ENCODE assay signal across 8 mouse cellular contexts in genomic region chr16:45158136-45158521, GRCm38 (mm10). TPM values are rescaled to one million over a fixed set of nuclear protein-coding genes. Genes with fewer than 3 reads are reported as not detected.
DNase-seq lines count a peak whose midpoint lies in the region; ATAC-seq and TF ChIP-seq lines count a peak whose summit lies in the region.

No protein-coding gene starts in this region.

- peak overlapping the region; percentile 96 for H3K27ac ChIP-seq in bone marrow, adult 2 months (ENCODE audit: control insufficient read depth, insufficient read depth, low read depth, low read length, poor library complexity)
- H3K27ac ChIP-seq in embryonic facial prominence, embryonic 13.5 days: peak overlapping the region; percentile 90
- H3K27ac ChIP-seq in kidney, adult 2 months (ENCODE audit: insufficient read depth, low read depth, low read length): peak overlapping the region; percentile 84
- peak overlapping the region; percentile 89 for H3K27ac ChIP-seq in limb, embryonic 12.5 days
- peak overlapping the region; percentile 93 for H3K27ac ChIP-seq in midbrain, embryonic 13.5 days

- H3K27me3 ChIP-seq in embryonic facial prominence, embryonic 13.5 days: no peaks in the 10 kb centered on the region
- H3K27me3 ChIP-seq in kidney, adult 2 months (replicated peaks; ENCODE audit: control insufficient read depth, insufficient read depth, low read length): no peaks in the 10 kb centered on the region
- H3K27me3 ChIP-seq in limb, embryonic 12.5 days: no peaks in the 10 kb centered on the region
- no peaks in the 10 kb centered on the region for H3K27me3 ChIP-seq in midbrain, embryonic 13.5 days

- under 1% methylated on average over 20 of the region's 20 CpGs for WGBS in bone marrow, adult 2 months
- WGBS in embryonic facial prominence, embryonic 13.5 days: under 1% methylated on average over 20 of the region's 20 CpGs
- 1% methylated on average over 20 of the region's 20 CpGs for WGBS in kidney, adult 2 months
- WGBS in limb, embryonic 12.5 days: under 1% methylated on average over 20 of the region's 20 CpGs
- 1% methylated on average over 20 of the region's 20 CpGs for WGBS in midbrain, embryonic 13.5 days

- peak; percentile 82 for DNase-seq in 416B (ENCODE audit: low read depth)
- peak; percentile 79 to 83 for DNase-seq in heart, adult 18-20 months
- DNase-seq in kidney, adult 2 months: peak; percentile 82
- DNase-seq in spleen, postnatal 4 days (ENCODE audit: low spot score in 2 of 2): peak; percentile 70 to 82

- peaks cover 9% of the 10 kb centered on the region; the same call in 1 of the 2 replicates for H3K36me3 ChIP-seq in embryonic facial prominence, embryonic 13.5 days
- no peaks in the 10 kb centered on the region for H3K36me3 ChIP-seq in kidney, adult 2 months (ENCODE audit: control insufficient read depth, insufficient read depth, low read length)
- H3K36me3 ChIP-seq in limb, embryonic 12.5 days: peaks cover 13% of the 10 kb centered on the region
- H3K36me3 ChIP-seq in midbrain, embryonic 13.5 days: peaks cover 14% of the 10 kb centered on the region

- H3K9ac ChIP-seq in embryonic facial prominence, embryonic 13.5 days: peak overlapping the region; percentile 82
- peak overlapping the region; percentile 65 for H3K9ac ChIP-seq in limb, embryonic 12.5 days (replicated peaks)
- H3K9ac ChIP-seq in midbrain, embryonic 13.5 days (replicated peaks): peak overlapping the region; percentile 95

- no peak for TF ChIP-seq CTCF in bone marrow, adult 2 months (IDR thresholded peaks at IDR 0.05; ENCODE audit: control insufficient read depth, insufficient read depth, low read length)
- TF ChIP-seq CTCF in kidney, adult 2 months (conservative IDR thresholded peaks at IDR 0.05; ENCODE audit: insufficient read depth, insufficient read length, low read depth, low read length): no peak

- peak overlapping the region; percentile 82 for H3K4me2 ChIP-seq in embryonic facial prominence, embryonic 13.5 days
- H3K4me2 ChIP-seq in limb, embryonic 12.5 days: peak overlapping the region; percentile 73
- H3K4me2 ChIP-seq in midbrain, embryonic 13.5 days (replicated peaks): peak overlapping the region; percentile 81

- H3K4me1 ChIP-seq in bone marrow, adult 2 months (ENCODE audit: control insufficient read depth, insufficient read depth, low read length): no peaks in the 10 kb centered on the region; the same call in 1 of the 2 replicates
- peaks cover 16% of the 10 kb centered on the region for H3K4me1 ChIP-seq in embryonic facial prominence, embryonic 13.5 days
- H3K4me1 ChIP-seq in kidney, adult 2 months (ENCODE audit: control insufficient read depth, insufficient read depth, low read length): peaks cover 3% of the 10 kb centered on the region; the same call in 1 of the 2 replicates
- H3K4me1 ChIP-seq in limb, embryonic 12.5 days (replicated peaks): peaks cover 16% of the 10 kb centered on the region
- H3K4me1 ChIP-seq in midbrain, embryonic 13.5 days (replicated peaks): peaks cover 32% of the 10 kb centered on the region

- H3K9me3 ChIP-seq in embryonic facial prominence, embryonic 13.5 days: no peaks in the 10 kb centered on the region
- no peaks in the 10 kb centered on the region for H3K9me3 ChIP-seq in limb, embryonic 12.5 days
- H3K9me3 ChIP-seq in midbrain, embryonic 13.5 days: no peaks in the 10 kb centered on the region

- TF ChIP-seq POLR2A in bone marrow, adult 2 months (IDR thresholded peaks at IDR 0.05; ENCODE audit: borderline replicate concordance, control insufficient read depth, low read depth, low read length): peak; percentile 16; the same call in 1 of the 2 replicates
- TF ChIP-seq POLR2A in kidney, adult 2 months (IDR thresholded peaks at IDR 0.05; ENCODE audit: low read depth, low read length): no peak

- peak; percentile 64 for ATAC-seq in embryonic facial prominence, embryonic 13.5 days (ENCODE audit: insufficient number of reproducible peaks, insufficient read depth, low FRiP score, low TSS enrichment, low read depth)
- peak; percentile 81 for ATAC-seq in limb, embryonic 12.5 days (ENCODE audit: insufficient number of reproducible peaks, insufficient read depth, low FRiP score, low TSS enrichment, low read depth)
- peak; percentile 84 for ATAC-seq in midbrain, embryonic 13.5 days

- peak overlapping the region; percentile 98 for H3K4me3 ChIP-seq in bone marrow, adult 2 months (replicated peaks; ENCODE audit: control insufficient read depth, low read depth, low read length)
- H3K4me3 ChIP-seq in embryonic facial prominence, embryonic 13.5 days: peak overlapping the region; percentile 92
- H3K4me3 ChIP-seq in kidney, adult 2 months (ENCODE audit: insufficient read depth, low read depth, low read length): peak overlapping the region; percentile 82
- H3K4me3 ChIP-seq in limb, embryonic 12.5 days (replicated peaks): peak overlapping the region; percentile 84
- H3K4me3 ChIP-seq in midbrain, embryonic 13.5 days (replicated peaks): peak overlapping the region; percentile 77

RNA-seq across cellular contexts. Expression of gene Slc35a5, which starts 0.4 kb away (rescaled TPM):
- polyA plus RNA-seq in bone marrow, adult 2 months (2011; ENCODE audit: insufficient read depth, insufficient read length, low replicate concordance, missing spikeins): 4.4 and 5.4 TPM in 2 replicates
- polyA plus RNA-seq in embryonic facial prominence, embryonic 13.5 days (2015; fragmentation: Nextera tagmentation; extraction: Ambion mirVana): 15.6 and 21.6 TPM in 2 replicates
- total RNA-seq in heart, adult 18-20 months (2021): 10 to 100 TPM; 10.8 to 11.9 TPM
- polyA plus RNA-seq in kidney, adult 2 months (2012; rRNA removed): 23.1 and 24.9 TPM in 2 replicates
- polyA plus RNA-seq in limb, embryonic 12.5 days (2016; fragmentation: Nextera tagmentation; extraction: Ambion mirVana): 13.4 and 14.5 TPM in 2 replicates
- polyA plus RNA-seq in midbrain, embryonic 13.5 days (2015; fragmentation: Nextera tagmentation; extraction: Ambion mirVana): 27.5 and 30.0 TPM in 2 replicates

RNA-seq across cellular contexts. Expression of gene Atg3, which starts 0.5 kb away (rescaled TPM):
- 17.2 and 26.2 TPM in 2 replicates for polyA plus RNA-seq in bone marrow, adult 2 months (2011; ENCODE audit: insufficient read depth, insufficient read length, low replicate concordance, missing spikeins)
- 34.6 and 37.8 TPM in 2 replicates for polyA plus RNA-seq in embryonic facial prominence, embryonic 13.5 days (2015; fragmentation: Nextera tagmentation; extraction: Ambion mirVana)
- total RNA-seq in heart, adult 18-20 months (2021): 10 to 100 TPM; 18.8 to 19.1 TPM
- 17.4 and 18.1 TPM in 2 replicates for polyA plus RNA-seq in kidney, adult 2 months (2012; rRNA removed)
- polyA plus RNA-seq in limb, embryonic 12.5 days (2016; fragmentation: Nextera tagmentation; extraction: Ambion mirVana): 30.6 and 32.5 TPM in 2 replicates
- 46.0 and 48.8 TPM in 2 replicates for polyA plus RNA-seq in midbrain, embryonic 13.5 days (2015; fragmentation: Nextera tagmentation; extraction: Ambion mirVana)

Comparison
In these comparisons a context has a peak if more than half of its experiments do, and no peak if none do; other contexts are left out.
1. Peak in every context shown above with its lines: DNase-seq, ATAC-seq, H3K4me3 ChIP-seq and H3K27ac ChIP-seq.